Mouse (Mus musculus) brain, adult 2 months (tissue): ENCODE results near the gene Furin.

Source experiments
- DNase-seq: peaks from one replicate; pipeline ENCODE4 v3.0.0; 2011; ENCODE audit warnings: low read depth, low spot score

Gene Furin

DNA sequence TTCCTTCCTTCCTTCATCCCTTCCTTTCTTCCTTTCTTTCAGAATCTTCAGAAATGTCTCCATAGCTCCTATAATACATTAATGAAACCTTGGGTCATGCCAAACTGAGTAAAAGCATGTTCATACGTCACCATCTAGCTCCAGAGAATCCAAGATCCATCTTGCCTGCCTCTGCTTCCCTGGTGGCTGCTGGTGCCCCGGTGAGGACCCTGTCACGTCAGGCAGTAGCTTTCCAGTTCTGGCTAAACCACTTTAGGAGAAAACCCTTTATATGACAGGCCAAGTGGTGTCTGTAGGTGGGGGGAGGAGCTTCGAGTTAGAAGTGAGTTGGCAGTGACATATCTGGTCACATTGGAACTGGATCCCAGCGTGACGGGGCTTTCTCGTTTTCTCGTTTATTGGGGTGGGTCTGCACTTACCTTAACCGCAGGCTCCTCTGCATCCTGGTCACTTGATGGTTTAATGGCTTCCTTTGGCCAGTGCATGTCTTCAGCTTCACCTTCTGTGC, at the start of gene Furin:
TSS of gene Furin (minus strand) at position 249 of the 508 bp plus-strand sequence.
- DNase-seq: no peak

DNA sequence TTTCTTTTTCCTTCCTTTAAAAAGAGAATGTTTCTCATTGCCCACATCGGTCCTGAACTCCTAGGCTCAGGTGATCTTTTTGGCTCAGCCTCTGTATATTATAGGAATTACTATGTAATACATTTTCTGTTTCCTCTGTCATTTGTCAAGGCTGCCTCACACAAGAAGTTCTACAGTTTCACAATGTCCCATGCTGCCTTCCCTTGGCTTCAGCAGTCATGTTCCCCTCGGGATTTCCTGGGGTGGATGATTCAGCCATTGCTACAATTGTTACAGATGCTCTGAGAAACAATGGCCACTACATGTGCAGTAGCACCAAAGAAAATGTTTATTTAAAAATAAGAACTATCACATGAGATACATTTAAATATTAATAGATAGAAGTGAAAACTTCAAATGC, 49.5 kb upstream of the Furin start:
- no peak for DNase-seq

- DNase-seq: no peak
Measured at GRCm38 (mm10) chr7:80453997-80454396, 48.8 kb upstream of the Furin start.

GRCm38 (mm10) chr7:80453121-80453520, 47.9 kb upstream of the Furin start:
- no peak for DNase-seq

GRCm38 (mm10) chr7:80452241-80452640, 47.0 kb upstream of the Furin start:
- DNase-seq: no peak

- no peak for DNase-seq
Measured at GRCm38 (mm10) chr7:80451550-80452232, 46.5 kb upstream of the Furin start.

DNA sequence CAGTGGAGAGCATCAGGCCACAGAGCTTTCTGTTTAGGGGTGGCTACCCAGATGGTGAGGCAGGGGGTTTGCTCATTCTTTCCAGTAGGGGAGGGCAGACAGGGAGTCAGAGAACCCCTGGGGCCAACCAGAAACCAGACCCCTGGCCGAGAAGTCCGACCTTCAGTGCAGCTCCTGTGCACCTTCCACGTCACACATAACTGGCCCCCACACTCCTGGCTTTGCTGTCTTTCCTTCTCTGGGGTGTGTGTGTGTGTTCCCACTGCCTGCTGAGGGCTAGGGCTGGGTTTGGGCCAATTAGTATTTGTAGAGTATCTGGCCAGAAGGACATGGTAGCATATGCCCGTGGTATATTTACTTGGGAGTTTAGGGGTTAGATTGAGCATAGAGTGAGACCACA, 45.1 kb upstream of the Furin start:
- DNase-seq: no peak

GRCm38 (mm10) chr7:80449620-80450091, 44.4 kb upstream of the Furin start:
- DNase-seq: no peak

GRCm38 (mm10) chr7:80447336-80447735, 42.1 kb upstream of the Furin start:
- no peak for DNase-seq

GRCm38 (mm10) chr7:80446221-80446878, 41.1 kb upstream of the Furin start:
- no peak for DNase-seq

DNA sequence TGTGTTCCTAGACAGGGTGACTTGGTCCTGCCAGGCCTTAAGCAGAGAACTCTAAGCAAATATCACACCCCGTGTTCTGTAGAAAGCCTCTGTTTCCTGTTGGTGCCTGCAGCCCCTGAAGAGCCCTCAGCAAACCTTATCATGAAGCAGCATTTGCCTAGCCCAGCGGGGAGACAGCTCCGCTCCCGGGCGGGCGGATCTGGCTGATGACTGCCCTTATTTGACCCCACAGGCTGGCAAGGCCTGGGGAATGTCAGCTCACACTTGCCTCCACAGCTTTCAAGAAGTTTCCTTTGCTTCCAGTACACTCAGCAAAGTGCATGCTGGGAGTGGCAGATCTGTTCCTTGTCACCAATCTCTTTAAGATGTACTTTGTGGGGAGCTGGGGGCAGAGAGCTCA, 40.3 kb upstream of the Furin start:
- DNase-seq: peak; percentile 33

- no peak for DNase-seq
Measured at GRCm38 (mm10) chr7:80444401-80445249, 39.4 kb upstream of the Furin start.

- DNase-seq: no peak
Measured at GRCm38 (mm10) chr7:80443124-80443523, 37.9 kb upstream of the Furin start.

DNA sequence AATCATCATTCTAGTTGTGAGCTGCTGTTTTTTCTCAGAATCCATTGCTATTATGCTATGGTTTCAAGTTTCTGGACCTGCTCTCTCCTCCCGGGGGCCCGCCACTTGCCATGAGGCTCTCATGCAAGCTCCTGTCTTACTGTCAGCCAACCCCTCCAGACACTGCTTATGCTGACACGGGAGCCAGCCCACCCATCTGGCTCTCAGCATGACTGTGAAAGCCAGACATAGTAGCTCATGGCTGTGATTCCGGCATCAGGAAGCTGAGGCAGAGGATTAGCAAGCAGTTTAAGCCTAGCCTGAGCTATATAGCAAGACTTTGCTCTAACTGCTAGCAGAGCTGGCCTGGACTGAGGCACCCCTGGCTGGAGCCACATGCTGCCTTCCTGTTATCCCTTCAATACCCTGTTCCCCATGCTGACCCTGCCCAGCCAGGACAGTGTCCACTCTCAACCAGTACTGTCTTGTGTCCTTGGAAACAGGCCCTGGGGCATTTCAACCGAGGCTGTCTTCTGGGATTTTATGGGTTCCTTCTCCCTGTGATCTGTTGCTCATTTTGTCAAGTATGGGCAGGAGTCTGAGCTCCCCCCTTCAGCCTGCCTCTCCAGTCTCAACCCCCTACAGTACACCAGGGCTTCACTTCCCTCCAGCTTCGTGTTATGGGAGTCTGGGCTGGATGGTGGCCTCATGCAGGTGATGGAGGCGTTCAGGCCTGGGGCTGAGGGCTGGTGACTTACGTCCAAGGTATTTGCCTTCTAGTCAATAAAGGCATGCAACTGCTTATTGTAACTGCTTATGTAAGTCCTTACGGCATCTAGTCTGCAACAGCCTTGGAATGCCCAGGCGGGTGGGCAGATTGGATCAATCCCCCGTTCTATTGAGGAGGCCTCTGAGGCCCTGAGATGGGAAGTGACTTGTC, 37.0 kb upstream of the Furin start:
- peak; percentile 36 for DNase-seq

DNA sequence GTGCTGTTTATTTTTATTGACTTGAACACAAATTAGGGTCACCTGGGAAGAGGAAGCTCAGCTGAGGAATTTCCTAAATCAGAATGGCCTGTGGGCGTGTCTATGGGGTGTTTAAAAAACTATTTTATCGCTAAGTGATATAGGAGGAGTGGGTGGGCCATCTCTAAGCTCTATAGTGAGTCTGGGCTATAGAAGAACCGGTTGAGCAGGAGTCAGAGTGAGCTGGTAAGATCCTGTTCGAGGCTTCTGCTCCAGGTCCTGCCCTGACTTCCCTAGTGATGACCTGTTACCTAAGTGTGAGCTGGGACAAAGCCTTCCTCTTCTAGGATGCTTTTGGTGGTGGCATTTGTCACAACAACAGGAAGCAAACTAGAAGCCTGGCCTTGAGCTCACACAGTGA, 35.4 kb upstream of the Furin start:
- no peak for DNase-seq

GRCm38 (mm10) chr7:80439789-80440488, 34.7 kb upstream of the Furin start:
- DNase-seq: peak; percentile 27

DNA sequence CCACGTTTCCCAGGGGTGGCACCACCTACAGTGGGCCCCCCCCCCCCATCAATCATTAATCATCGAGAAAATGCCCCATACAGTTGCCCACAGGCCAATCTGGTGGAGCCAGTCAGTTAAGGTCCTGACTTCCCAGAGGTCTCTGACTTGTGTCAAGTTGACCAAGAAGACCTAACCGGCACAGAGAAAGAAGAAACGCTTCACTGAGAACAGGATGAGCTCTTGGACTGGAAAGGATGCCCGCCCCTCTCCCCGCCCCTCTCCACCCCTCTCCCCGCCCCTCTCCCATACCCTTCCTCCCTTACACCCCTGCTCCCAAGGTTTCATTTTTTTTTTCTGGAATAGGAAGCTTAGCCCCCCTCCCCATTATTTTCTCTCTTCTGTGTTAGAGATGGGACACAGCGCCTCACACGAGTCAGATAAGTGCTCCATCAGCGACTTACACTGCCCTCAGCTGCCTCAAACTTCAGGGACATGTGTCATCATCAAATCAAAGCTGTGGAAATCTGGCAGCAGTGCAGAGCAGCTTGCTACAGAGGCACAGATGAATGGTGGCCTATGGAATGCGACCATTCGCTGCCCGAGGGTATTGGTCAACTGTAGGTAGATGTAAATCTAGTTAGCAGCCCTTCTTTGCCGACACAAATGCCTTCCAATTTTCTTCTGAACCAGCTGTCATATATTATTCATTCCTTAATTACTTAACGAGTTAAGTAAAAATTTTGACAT, 34.0 kb upstream of the Furin start:
- DNase-seq: peak; percentile 27

GRCm38 (mm10) chr7:80436571-80436970, 31.3 kb upstream of the Furin start:
- no peak for DNase-seq

- DNase-seq: peak; percentile 22
Measured at GRCm38 (mm10) chr7:80435594-80435993, 30.4 kb upstream of the Furin start.

- DNase-seq: no peak
Measured at GRCm38 (mm10) chr7:80429661-80430060, 24.4 kb upstream of the Furin start.
